Mouse (Mus musculus) liver, embryonic 13.5 days (tissue): ENCODE data around the gene Bcl2l13. TPM values are rescaled to one million over a fixed set of nuclear protein-coding genes. Genes with fewer than 3 reads are reported as not detected.
"Not testable (repeated sequence)": the region's sequence is repeated elsewhere in the genome, so short reads cannot be mapped to it uniquely, and the experiment has no call there.

ENCODE experiments used
- ATAC-seq: fragments of 200-750 bp; cut with Nextera tagmentation; 2 replicates; pipeline ENCODE4 v1.8.0; 2017; ENCODE audit warnings: low read depth, mild to moderate bottlenecking, moderate number of reproducible peaks, moderate library complexity
- DNase-seq: peaks from one replicate; pipeline ENCODE4 v3.0.0; 2022
- H3K27ac ChIP-seq: fragments of 300-500 bp; sonication (generic); 2 replicates; pipeline ENCODE4 v1.5.1; 2015; ENCODE audit warnings: moderate library complexity, mild to moderate bottlenecking, inconsistent platforms
- H3K27me3 ChIP-seq: fragments of 300-500 bp; sonication (generic); 2 replicates; pipeline ENCODE4 v1.6.1; 2015; ENCODE audit warnings: mild to moderate bottlenecking, inconsistent platforms
- H3K36me3 ChIP-seq: fragments of 300-500 bp; sonication (generic); 2 replicates; pipeline ENCODE4 v1.6.1; 2015; ENCODE audit warnings: mild to moderate bottlenecking, inconsistent platforms
- H3K4me1 ChIP-seq: fragments of 300-500 bp; sonication (generic); replicated peaks from 2 replicates; pipeline ENCODE4 v1.6.1; 2015; ENCODE audit warnings: inconsistent platforms
- H3K4me2 ChIP-seq: fragments of 300-500 bp; sonication (generic); 2 replicates; pipeline ENCODE4 v1.6.1; 2015; ENCODE audit warnings: inconsistent platforms, mild to moderate bottlenecking, moderate library complexity
- H3K4me3 ChIP-seq: fragments of 300-500 bp; sonication (generic); replicated peaks from 2 replicates; pipeline ENCODE4 v1.5.1; 2015; ENCODE audit warnings: mild to moderate bottlenecking, inconsistent platforms
- H3K9ac ChIP-seq: fragments of 300-500 bp; sonication (generic); 2 replicates; pipeline ENCODE4 v1.6.1; 2015; ENCODE audit warnings: mild to moderate bottlenecking, inconsistent platforms
- H3K9me3 ChIP-seq: fragments of 300-500 bp; sonication (generic); replicated peaks from 2 replicates; pipeline ENCODE4 v1.6.1; 2016; ENCODE audit warnings: inconsistent platforms
- WGBS: fragments of 180-500 bp; shearing (Covaris S2); methylation state at CpG from one replicate; pipeline ENCODE4 v1.1.7; 2015; ENCODE audit not compliant: insufficient replicate concordance; 5-methylcytosine and 5-hydroxymethylcytosine counted together
- polyA plus RNA-seq: library from polyadenylated mRNA; unstranded; fragments of >200 nt; fragmentation: Nextera tagmentation; extraction: Ambion mirVana; gene quantifications from 2 replicates; pipeline ENCODE4 v1.2.1, GENCODE M21; 2015

The Bcl2l13 gene
- polyA plus RNA-seq, 1 experiment from 2014 or later, result 37.7 TPM

DNA sequence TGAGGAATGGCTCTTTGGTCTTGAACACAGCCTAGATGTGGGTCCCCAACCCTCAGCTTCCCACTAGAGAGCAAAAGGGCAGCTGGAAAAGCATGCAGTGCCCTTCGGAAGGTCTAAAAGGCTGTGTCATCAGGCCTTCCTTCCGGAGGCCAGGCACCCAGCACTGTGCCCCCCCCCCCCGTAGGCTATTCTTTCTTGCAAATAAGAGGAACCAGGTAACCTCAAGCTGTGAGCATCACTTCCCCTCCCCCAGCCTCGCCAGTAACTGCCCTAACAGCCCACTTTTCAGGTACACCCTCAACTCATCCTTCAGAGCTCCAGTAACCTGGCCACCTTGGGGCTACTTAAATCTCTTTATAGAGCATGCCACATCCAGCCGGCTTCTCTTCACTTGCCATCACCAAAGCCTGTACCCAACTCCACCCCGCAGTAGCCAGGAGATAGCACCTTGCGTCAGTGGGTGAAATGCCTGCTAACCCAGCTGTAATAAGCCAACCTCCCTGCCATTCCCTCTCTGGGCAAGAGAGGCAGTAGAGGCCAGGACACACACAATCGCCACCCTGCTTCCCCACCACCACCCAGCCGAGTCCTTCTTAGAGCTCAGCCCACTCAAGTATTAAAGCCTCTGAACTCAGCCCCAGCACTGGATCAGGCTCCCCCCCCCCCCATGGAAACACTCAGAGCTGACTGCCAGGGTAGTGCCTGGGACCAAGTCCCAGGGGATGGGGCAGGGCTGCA, 79.1 kb downstream of the Bcl2l13 start:
- Histone ChIP-seq H3K4me2 (peak overlapping the region; percentile 98), H3K9me3 (no peaks in the 10 kb centered on the region), H3K9ac (peak overlapping the region; percentile 83), H3K4me3 (peak overlapping the region; percentile 75), H3K36me3 (0 out of 2 replicates have a peak, but pooled peaks cover 5% of the 10 kb centered on the region), H3K27me3 (no peaks in the 10 kb centered on the region), H3K27ac (peak overlapping the region; percentile 89), H3K4me1 (peaks cover 68% of the 10 kb centered on the region)
- WGBS, result 7% methylated on average over 9 of the region's 9 CpGs
- DNase-seq, result peak; percentile 56
- peak; percentile 70 for ATAC-seq

DNA sequence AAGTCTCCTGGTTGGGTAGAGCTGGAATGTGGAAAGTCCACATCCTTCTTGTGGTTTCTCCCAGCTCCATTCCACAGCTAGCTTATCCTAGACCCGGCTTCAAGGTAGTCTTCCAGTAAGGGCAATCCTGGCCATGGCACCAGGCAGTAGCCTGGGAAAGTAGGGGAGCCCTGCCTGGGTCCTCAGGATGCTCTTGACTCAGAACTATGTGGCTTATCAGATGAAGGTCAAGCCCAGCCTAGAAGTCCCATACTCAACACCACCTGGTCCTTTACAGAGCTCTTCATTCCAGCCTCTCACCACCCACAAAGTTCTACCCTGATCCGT, 79.6 kb downstream of the Bcl2l13 start:
- ATAC-seq (0 out of 2 replicates have a peak, but pooled peaks have one; percentile 18), DNase-seq (no peak)
- peaks cover 65% of the 10 kb centered on the region for H3K4me1 ChIP-seq
- no peaks in the 10 kb centered on the region for H3K9me3 ChIP-seq
- 0 out of 2 replicates have a peak, but pooled peaks cover 5% of the 10 kb centered on the region for H3K36me3 ChIP-seq
- H3K9ac ChIP-seq, result peak overlapping the region; percentile 83
- no peaks in the 10 kb centered on the region for H3K27me3 ChIP-seq
- H3K27ac ChIP-seq, result peak overlapping the region; percentile 89
- 11% methylated on average over 2 of the region's 2 CpGs for WGBS
- H3K4me2 ChIP-seq, result peak overlapping the region; percentile 98
- H3K4me3 ChIP-seq, result peak overlapping the region; percentile 75

DNA sequence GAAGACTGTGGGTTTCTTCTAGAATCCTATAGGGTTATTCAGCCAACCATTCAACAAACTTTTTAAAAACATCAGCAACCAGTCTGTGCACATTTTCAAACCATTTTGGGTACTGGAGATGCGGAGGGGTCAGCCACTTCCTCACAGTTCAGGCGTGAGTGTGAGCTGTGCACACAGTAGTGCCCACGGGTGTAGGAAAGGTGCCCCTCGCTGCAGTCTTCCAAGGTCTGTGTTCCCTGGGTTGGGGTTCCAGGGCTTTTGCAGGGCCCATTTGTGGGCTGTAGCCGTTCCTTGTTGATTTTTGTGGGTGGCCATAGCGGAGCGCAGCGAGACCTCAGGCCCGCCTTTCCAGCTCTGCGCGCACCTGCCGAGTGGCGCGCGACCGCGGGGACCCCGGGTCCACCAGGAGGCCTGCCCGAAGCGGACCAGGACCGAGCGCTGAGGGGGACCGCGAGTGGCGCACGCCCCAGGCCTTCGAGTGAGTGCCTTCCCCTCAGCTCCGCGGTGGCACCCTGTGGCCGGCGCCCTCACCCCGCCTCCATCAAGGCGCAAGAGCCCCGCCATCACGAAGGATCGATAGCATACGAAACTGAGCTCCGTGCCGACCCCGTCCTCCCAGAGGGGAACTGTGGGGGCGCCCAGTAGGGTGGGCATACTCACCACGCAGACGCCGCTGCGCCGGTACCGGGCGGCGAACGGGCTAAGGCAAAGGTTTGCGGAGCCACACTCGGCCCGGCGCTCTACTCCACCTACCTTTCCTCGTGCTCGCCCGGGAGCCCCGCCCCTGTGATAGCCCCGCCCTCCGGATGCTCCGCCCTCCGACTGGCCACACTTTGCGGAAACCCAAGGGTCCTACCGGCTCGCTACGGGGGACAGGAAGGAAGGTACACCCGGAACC, 80.3 kb downstream of the Bcl2l13 start, which contains the start of gene Bid:
Gene Bid, minus strand, starts transcription at position 780 of the 898 bp plus-strand sequence.
- H3K27me3 ChIP-seq, result no peaks in the 10 kb centered on the region
- ATAC-seq (peak; percentile 82), DNase-seq (peak; percentile 87)
- H3K4me3 ChIP-seq, result peak within 1 kb of the TSS; percentile 75
- H3K9me3 ChIP-seq, result no peaks in the 10 kb centered on the region
- peak within 1 kb of the TSS; percentile 89; the same call in 1 of the 2 replicates for H3K27ac ChIP-seq
- peaks cover 57% of the 10 kb centered on the region for H3K4me1 ChIP-seq
- under 1% methylated on average over 67 of the region's 67 CpGs for WGBS
- H3K9ac ChIP-seq, result peak within 1 kb of the TSS; percentile 83
- H3K4me2 ChIP-seq, result peak within 1 kb of the TSS; percentile 98
- H3K36me3 ChIP-seq, result 0 out of 2 replicates have a peak, but pooled peaks cover 5% of the 10 kb centered on the region

DNA sequence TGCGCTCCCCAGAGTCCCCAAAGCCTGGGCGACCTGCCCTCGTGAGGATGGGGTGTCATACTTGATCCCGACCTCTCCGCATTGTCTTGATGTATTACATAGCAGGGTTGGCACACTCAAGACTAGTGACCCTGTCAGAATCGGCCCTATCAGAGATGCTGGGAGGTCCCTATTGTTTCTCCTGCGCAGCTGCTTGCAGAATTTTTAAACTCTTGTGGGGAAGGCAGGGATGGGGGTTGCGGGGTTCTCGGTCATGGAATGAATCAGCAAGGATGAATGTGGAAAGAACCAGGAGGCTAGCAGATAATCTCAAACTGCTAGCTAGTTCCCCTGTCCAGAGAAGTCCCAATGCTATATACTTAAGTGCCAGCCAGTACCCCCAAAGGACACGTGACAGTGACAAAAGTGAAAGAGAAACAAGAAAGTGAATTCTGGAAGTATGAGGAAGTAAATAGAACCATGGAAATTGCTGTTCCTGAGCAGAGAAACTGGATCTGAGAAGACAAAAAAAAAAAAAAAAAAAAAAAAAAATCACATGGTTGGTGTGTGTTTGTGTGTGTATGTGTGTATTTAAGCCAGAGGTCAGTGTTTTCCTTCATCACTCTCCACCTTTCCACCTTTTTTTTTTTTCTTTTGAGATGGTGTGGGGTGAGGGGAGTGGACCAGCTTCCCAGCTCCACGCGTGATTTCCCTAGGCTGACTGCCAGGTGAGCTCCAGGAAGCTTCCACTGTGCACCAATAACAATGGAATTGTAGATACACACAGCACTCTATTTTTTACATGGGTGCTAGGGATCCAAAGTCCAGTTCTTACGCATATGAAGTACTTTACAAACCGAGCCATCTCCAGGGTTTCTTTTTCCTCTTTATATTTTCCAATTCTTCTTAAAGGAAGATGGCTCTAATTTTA, 81.2 kb downstream of the Bcl2l13 start:
- not testable (repeated sequence) for H3K36me3 ChIP-seq, H3K27ac ChIP-seq, H3K9me3 ChIP-seq, H3K27me3 ChIP-seq, DNase-seq
- H3K4me1 ChIP-seq, result peaks cover 48% of the 10 kb centered on the region
- peak overlapping the region; percentile 83 for H3K9ac ChIP-seq
- peak overlapping the region; percentile 75 for H3K4me3 ChIP-seq
- peak overlapping the region; percentile 98 for H3K4me2 ChIP-seq
- ATAC-seq, result peak; percentile 39
- WGBS, result 21% methylated on average over 12 of the region's 14 CpGs

DNA sequence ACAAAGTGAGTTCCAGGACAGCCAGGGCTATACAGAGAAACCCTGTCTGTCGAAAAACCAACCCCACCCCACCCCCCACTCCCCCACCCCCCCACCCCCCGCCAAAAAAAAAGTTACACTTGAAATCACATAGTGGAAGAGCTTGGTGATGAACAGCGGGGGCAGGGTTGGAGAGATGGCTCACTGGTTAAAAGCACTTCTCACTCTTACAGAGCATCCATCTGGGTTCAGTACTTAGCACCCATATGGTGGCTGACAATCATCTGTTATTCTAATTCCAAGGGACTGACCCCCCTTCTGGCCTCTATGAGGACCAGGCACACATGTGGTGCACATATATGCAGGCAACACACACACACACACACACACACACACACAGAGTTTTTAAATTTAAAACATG, 82.0 kb downstream of the Bcl2l13 start:
- no peak for DNase-seq
- 48% methylated on average over 3 of the region's 3 CpGs for WGBS
- no peaks in the 10 kb centered on the region for H3K9me3 ChIP-seq

DNA sequence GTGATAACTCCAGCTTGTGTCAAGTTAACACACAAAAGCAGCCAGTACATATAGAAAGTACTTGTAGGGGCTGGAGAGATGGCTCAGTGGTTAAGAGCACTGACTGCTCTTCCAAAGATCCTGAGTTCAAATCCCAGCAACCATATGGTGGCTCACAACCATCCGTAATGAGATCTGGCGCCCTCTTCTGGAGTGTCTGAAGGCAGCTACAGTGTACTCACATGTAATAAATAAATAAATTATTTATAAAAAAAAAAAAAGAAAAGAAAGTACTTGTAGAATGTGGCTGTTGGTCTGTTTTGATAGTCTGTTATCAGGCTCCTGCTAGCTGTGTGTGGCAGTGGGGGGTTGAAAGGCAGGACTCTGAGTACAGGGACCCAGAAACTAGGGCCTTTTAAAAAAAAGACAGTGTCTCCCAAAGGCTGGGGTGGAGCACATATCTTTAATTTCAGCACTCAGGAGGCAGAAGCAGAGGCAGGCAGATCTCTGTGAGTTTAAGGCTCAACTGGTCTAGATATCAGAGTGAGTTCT, 88.8 kb downstream of the Bcl2l13 start:
- not testable (repeated sequence) for H3K4me2 ChIP-seq, H3K4me3 ChIP-seq, H3K27ac ChIP-seq, H3K36me3 ChIP-seq, H3K27me3 ChIP-seq, DNase-seq, H3K9me3 ChIP-seq, H3K9ac ChIP-seq
- WGBS, result 51% methylated on average over 2 of the region's 2 CpGs
- ATAC-seq, result peak; percentile 66
- peaks cover 12% of the 10 kb centered on the region for H3K4me1 ChIP-seq

More for the DNA sequence above, 82.0 kb downstream of the Bcl2l13 start:
- Histone ChIP-seq H3K4me2 (no peak overlapping the region), H3K4me1 (peaks cover 41% of the 10 kb centered on the region), H3K27me3 (no peaks in the 10 kb centered on the region), H3K27ac (no peak overlapping the region), H3K9ac (no peak overlapping the region), H3K4me3 (no peak overlapping the region), H3K36me3 (0 out of 2 replicates have a peak, but pooled peaks cover 5% of the 10 kb centered on the region)
- no peak for ATAC-seq

DNA sequence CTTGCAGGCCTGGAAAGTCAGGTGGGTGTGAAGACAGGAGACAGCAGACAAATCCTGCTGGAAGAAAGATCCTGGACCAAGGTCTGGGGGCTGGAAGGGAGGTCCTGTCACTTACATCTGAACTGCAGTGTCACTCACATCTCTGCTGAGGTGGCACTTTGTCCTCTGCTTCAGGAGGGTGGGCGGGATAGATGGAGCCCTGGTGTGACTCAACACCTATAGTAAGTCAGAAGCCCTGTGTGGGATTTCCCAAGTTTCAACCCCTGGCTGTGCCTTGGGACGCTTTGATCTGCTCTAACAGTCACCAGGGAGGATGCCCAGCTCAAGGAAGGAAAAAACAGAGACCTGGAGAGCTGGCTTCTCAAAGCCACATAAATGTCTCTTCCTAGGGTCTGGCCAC, 90.9 kb downstream of the Bcl2l13 start:
- peaks cover 31% of the 10 kb centered on the region for H3K4me1 ChIP-seq
- no peak overlapping the region for H3K27ac ChIP-seq
- H3K36me3 ChIP-seq, result peaks cover 18% of the 10 kb centered on the region
- DNase-seq (no peak), ATAC-seq (peak; percentile 14; the same call in 1 of the 2 replicates)
- no peak overlapping the region for H3K9ac ChIP-seq
- no peaks in the 10 kb centered on the region for H3K27me3 ChIP-seq
- H3K4me2 ChIP-seq, result no peak overlapping the region
- no peaks in the 10 kb centered on the region for H3K9me3 ChIP-seq
- WGBS, result 52% methylated on average over 2 of the region's 2 CpGs
- H3K4me3 ChIP-seq, result no peak overlapping the region

GRCm38 (mm10) chr6:120927765-120928164, 91.8 kb downstream of the Bcl2l13 start:
- Histone ChIP-seq H3K9me3 (no peaks in the 10 kb centered on the region), H3K27ac (no peak overlapping the region), H3K4me2 (no peak overlapping the region), H3K9ac (no peak overlapping the region), H3K4me3 (no peak overlapping the region), H3K4me1 (peaks cover 36% of the 10 kb centered on the region), H3K36me3 (peaks cover 27% of the 10 kb centered on the region), H3K27me3 (no peaks in the 10 kb centered on the region)
- DNase-seq (no peak), ATAC-seq (no peak)
- WGBS, result 73% methylated on average over 3 of the region's 3 CpGs

GRCm38 (mm10) chr6:120929421-120929820, 93.4 kb downstream of the Bcl2l13 start:
- Histone ChIP-seq H3K27ac (no peak overlapping the region), H3K36me3 (peaks cover 42% of the 10 kb centered on the region), H3K4me1 (peaks cover 39% of the 10 kb centered on the region), H3K4me3 (no peak overlapping the region), H3K27me3 (no peaks in the 10 kb centered on the region), H3K4me2 (no peak overlapping the region), H3K9ac (no peak overlapping the region), H3K9me3 (no peaks in the 10 kb centered on the region)
- DNase-seq, result no peak
- 68% methylated on average over 1 of the region's 1 CpGs for WGBS
- no peak for ATAC-seq

DNA sequence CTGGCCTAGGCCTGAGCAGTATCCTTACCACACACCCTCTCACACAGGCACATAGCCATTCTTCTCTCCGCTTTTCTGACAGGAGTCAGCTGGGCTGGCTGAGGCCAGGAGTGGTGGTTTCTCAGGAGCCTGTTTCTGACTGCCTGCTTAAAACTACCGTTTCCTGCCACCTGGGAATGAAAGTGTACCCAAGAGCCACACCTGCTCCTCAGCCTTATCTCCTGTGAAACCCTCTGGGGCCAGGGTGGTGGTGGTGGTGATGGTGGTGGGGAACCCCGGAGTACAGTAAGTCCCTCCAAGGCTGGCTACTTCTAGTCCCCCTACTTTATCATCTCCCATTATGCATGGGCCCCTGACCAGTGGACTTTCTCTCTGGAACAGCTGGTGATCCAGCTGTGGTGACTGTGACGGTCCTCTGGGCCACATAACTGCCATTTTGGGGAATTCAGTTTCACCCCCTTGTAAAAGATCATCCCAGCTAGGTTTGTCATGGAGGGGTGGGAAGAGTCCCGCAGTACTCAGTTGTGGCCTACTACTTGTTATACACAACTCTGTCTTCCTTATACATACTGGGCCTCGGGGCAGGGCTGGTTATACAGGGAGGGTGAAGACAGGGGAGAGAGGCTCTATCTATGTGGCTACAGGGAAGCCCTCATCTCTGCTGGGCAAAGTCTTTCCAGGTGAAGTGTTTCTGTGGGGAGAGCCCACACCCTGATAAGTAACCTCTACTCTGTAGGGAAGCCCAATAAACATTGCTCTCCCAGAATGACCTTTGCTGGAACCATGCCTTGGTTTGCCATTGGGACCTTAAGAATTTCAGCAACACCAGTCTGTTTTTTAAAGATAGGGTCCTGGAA, 94.7 kb downstream of the Bcl2l13 start:
- peaks cover 37% of the 10 kb centered on the region for H3K4me1 ChIP-seq
- DNase-seq (no peak), ATAC-seq (peak; percentile 62)
- H3K4me3 ChIP-seq, result no peak overlapping the region
- 56% methylated on average over 6 of the region's 6 CpGs for WGBS
- H3K27me3 ChIP-seq, result no peaks in the 10 kb centered on the region
- H3K4me2 ChIP-seq, result no peak overlapping the region
- H3K9me3 ChIP-seq, result no peaks in the 10 kb centered on the region
- H3K36me3 ChIP-seq, result peaks cover 50% of the 10 kb centered on the region
- peak overlapping the region; percentile 17; the same call in 1 of the 2 replicates for H3K9ac ChIP-seq
- H3K27ac ChIP-seq, result peak overlapping the region; percentile 43
